Mouse (Mus musculus) megakaryocyte, embryonic 14.5 days (primary cell): ENCODE data around the gene Hes2.

Experiments used
- FLI1 ChIP-seq: IDR thresholded peaks from 2 replicates; pipeline ENCODE4 v1.6.1; 2012; ENCODE audit warnings: low read length, inconsistent platforms, mixed read lengths
- GATA1 ChIP-seq: IDR thresholded peaks from 3 replicates; pipeline ENCODE4 v1.6.1; 2012; ENCODE audit warnings: mixed read lengths, low read length, inconsistent platforms, borderline replicate concordance

- TF ChIP-seq GATA1 (no peak), FLI1 (no peak)
Observed at GRCm38 (mm10) chr4:152206199-152206598, 47.5 kb downstream of the Hes2 start.
